Mouse (Mus musculus): ENCODE measurements around the gene Dnal4.

Dnal4 gene

GRCm38 (mm10) chr15:79741921-79742705, 35.5 kb downstream of the Dnal4 start, which contains the start of gene Sun2:
Gene Sun2 (minus strand): TSS chr15:79742536.
- in situ Hi-C loops (cut with MboI; ENCODE audit: unreplicated experiment in 2 of 2), result no loop called here

- in situ Hi-C loops (cut with MboI; ENCODE audit: unreplicated experiment in 2 of 2), result no loop called here
Measured at GRCm38 (mm10) chr15:79741173-79741858, 36.3 kb downstream of the Dnal4 start.

GRCm38 (mm10) chr15:79740739-79741138, 36.9 kb downstream of the Dnal4 start:
- in situ Hi-C loops (cut with MboI; ENCODE audit: unreplicated experiment in 2 of 2), result no loop called here

GRCm38 (mm10) chr15:79734311-79734710, 43.3 kb downstream of the Dnal4 start:
- in situ Hi-C loops (cut with MboI; ENCODE audit: unreplicated experiment in 2 of 2), result no loop called here

GRCm38 (mm10) chr15:79733640-79734039, 44.0 kb downstream of the Dnal4 start:
- in situ Hi-C loops (cut with MboI; ENCODE audit: unreplicated experiment in 2 of 2), result no loop called here

GRCm38 (mm10) chr15:79733192-79733591, 44.5 kb downstream of the Dnal4 start:
- in situ Hi-C loops (cut with MboI; ENCODE audit: unreplicated experiment in 2 of 2), result no loop called here

GRCm38 (mm10) chr15:79731554-79731953, 46.1 kb downstream of the Dnal4 start:
- in situ Hi-C loops (cut with MboI; ENCODE audit: unreplicated experiment in 2 of 2), result no loop called here

- in situ Hi-C loops (cut with MboI; ENCODE audit: unreplicated experiment in 2 of 2), result no loop called here
Measured at GRCm38 (mm10) chr15:79728731-79729388, 48.8 kb downstream of the Dnal4 start.

GRCm38 (mm10) chr15:79728311-79728710, 49.3 kb downstream of the Dnal4 start:
- in situ Hi-C loops (cut with MboI; ENCODE audit: unreplicated experiment in 2 of 2), result no loop called here

- in situ Hi-C loops (cut with MboI; ENCODE audit: unreplicated experiment in 2 of 2), result no loop called here
Measured at GRCm38 (mm10) chr15:79727840-79728239, 49.8 kb downstream of the Dnal4 start.

- in situ Hi-C loops (cut with MboI; ENCODE audit: unreplicated experiment in 2 of 2), result no loop called here
Measured at GRCm38 (mm10) chr15:79725190-79725789, 52.4 kb downstream of the Dnal4 start.

- in situ Hi-C loops (cut with MboI; ENCODE audit: unreplicated experiment in 2 of 2), result no loop called here
Measured at GRCm38 (mm10) chr15:79723439-79723838, 54.2 kb downstream of the Dnal4 start.

- in situ Hi-C loops (cut with MboI; ENCODE audit: unreplicated experiment in 2 of 2), result no loop called here
Measured at GRCm38 (mm10) chr15:79720796-79721195, 56.9 kb downstream of the Dnal4 start.

GRCm38 (mm10) chr15:79720267-79720666, 57.4 kb downstream of the Dnal4 start:
- in situ Hi-C loops (cut with MboI; ENCODE audit: unreplicated experiment in 2 of 2), result no loop called here

- in situ Hi-C loops (cut with MboI; ENCODE audit: unreplicated experiment in 2 of 2), result no loop called here
Measured at GRCm38 (mm10) chr15:79716710-79717109, 60.9 kb downstream of the Dnal4 start.

- in situ Hi-C loops (cut with MboI; ENCODE audit: unreplicated experiment in 2 of 2), result no loop called here
Measured at GRCm38 (mm10) chr15:79715646-79716045, 62.0 kb downstream of the Dnal4 start.

Measured in v-Abl transformed pro-B cells (cell line).